Mouse (Mus musculus) limb, embryonic 10.5 days (tissue): ENCODE measurements around the gene Sh3bgrl3. TPM values are rescaled to one million over a fixed set of nuclear protein-coding genes. Genes with fewer than 3 reads are reported as not detected.

Experiments
- DNase-seq: peaks from one replicate; pipeline ENCODE4 v3.0.0-alpha.2; 2017; ENCODE audit warnings: low spot score
- H3K27ac ChIP-seq: fragments of 300-500 bp; sonication (generic); 2 replicates; pipeline ENCODE4 v1.5.1; 2016; ENCODE audit warnings: mild to moderate bottlenecking
- H3K27me3 ChIP-seq: fragments of 300-500 bp; sonication (generic); 2 replicates; pipeline ENCODE4 v1.6.1; 2016; ENCODE audit warnings: low read depth, mild to moderate bottlenecking; ENCODE audit not compliant: poor library complexity, severe bottlenecking
- H3K36me3 ChIP-seq: fragments of 300-500 bp; sonication (generic); 2 replicates; pipeline ENCODE4 v1.6.1; 2016; ENCODE audit warnings: mild to moderate bottlenecking, moderate library complexity
- H3K4me1 ChIP-seq: fragments of 300-500 bp; sonication (generic); 2 replicates; pipeline ENCODE4 v1.6.1; 2016
- H3K4me3 ChIP-seq: fragments of 300-500 bp; sonication (generic); 2 replicates; pipeline ENCODE4 v1.5.1; 2016; ENCODE audit warnings: mild to moderate bottlenecking, moderate library complexity
- H3K9me3 ChIP-seq: fragments of 300-500 bp; sonication (generic); replicated peaks from 2 replicates; pipeline ENCODE4 v1.6.1; 2016; ENCODE audit warnings: mild to moderate bottlenecking
- WGBS: fragments of 180-500 bp; shearing (Covaris S2); methylation state at CpG from one replicate; pipeline ENCODE4 v1.1.7; 2016; 5-methylcytosine and 5-hydroxymethylcytosine counted together
- polyA plus RNA-seq: library from polyadenylated mRNA; unstranded; fragments of >200 nt; fragmentation: Nextera tagmentation; extraction: Ambion mirVana; gene quantifications from 2 replicates; pipeline ENCODE4 v1.2.1, GENCODE M21; 2016

The Sh3bgrl3 gene
- polyA plus RNA-seq, 1 experiment from 2014 or later: 308 TPM

GRCm38 (mm10) chr4:134125383-134126060, 3.1 kb downstream of the Sh3bgrl3 start:
- H3K4me1 ChIP-seq: peaks cover 64% of the 10 kb centered on the region
- H3K4me3 ChIP-seq: no peak overlapping the region
- no peak overlapping the region for H3K27ac ChIP-seq
- H3K36me3 ChIP-seq: peaks cover 15% of the 10 kb centered on the region
- no peaks in the 10 kb centered on the region for H3K9me3 ChIP-seq
- 88% methylated on average over 15 of the region's 15 CpGs for WGBS
- H3K27me3 ChIP-seq: no peaks in the 10 kb centered on the region
- DNase-seq: no peak

- peaks cover 57% of the 10 kb centered on the region for H3K4me1 ChIP-seq
- 24% methylated on average over 17 of the region's 17 CpGs for WGBS
- DNase-seq: peak; percentile 74
- no peaks in the 10 kb centered on the region for H3K9me3 ChIP-seq
- 0 out of 2 replicates have a peak overlapping the region, but pooled peaks have one; percentile 33 for H3K27ac ChIP-seq
- no peak overlapping the region for H3K4me3 ChIP-seq
- peaks cover 12% of the 10 kb centered on the region; the same call in 1 of the 2 replicates for H3K36me3 ChIP-seq
- H3K27me3 ChIP-seq: no peaks in the 10 kb centered on the region
These were observed 4.7 kb downstream of the Sh3bgrl3 start for GRCm38 (mm10) chr4:134123680-134124551.

GRCm38 (mm10) chr4:134123147-134123546, 5.4 kb downstream of the Sh3bgrl3 start:
- peaks cover 57% of the 10 kb centered on the region for H3K4me1 ChIP-seq
- DNase-seq: no peak
- no peaks in the 10 kb centered on the region for H3K27me3 ChIP-seq
- no peaks in the 10 kb centered on the region for H3K9me3 ChIP-seq
- 95% methylated on average over 6 of the region's 6 CpGs for WGBS
- no peak overlapping the region for H3K27ac ChIP-seq
- H3K36me3 ChIP-seq: peaks cover 12% of the 10 kb centered on the region; the same call in 1 of the 2 replicates
- H3K4me3 ChIP-seq: no peak overlapping the region

GRCm38 (mm10) chr4:134122281-134122680, 6.3 kb downstream of the Sh3bgrl3 start:
- H3K36me3 ChIP-seq: peaks cover 12% of the 10 kb centered on the region; the same call in 1 of the 2 replicates
- no peaks in the 10 kb centered on the region for H3K9me3 ChIP-seq
- 40% methylated on average over 3 of the region's 3 CpGs for WGBS
- no peak overlapping the region for H3K4me3 ChIP-seq
- no peak overlapping the region for H3K27ac ChIP-seq
- no peaks in the 10 kb centered on the region for H3K27me3 ChIP-seq
- DNase-seq: no peak
- H3K4me1 ChIP-seq: peaks cover 53% of the 10 kb centered on the region

- Histone ChIP-seq H3K4me3 (no peak overlapping the region), H3K36me3 (peaks cover 7% of the 10 kb centered on the region; the same call in 1 of the 2 replicates), H3K27ac (0 out of 2 replicates have a peak overlapping the region, but pooled peaks have one; percentile 4), H3K27me3 (no peaks in the 10 kb centered on the region), H3K4me1 (peaks cover 46% of the 10 kb centered on the region), H3K9me3 (no peaks in the 10 kb centered on the region)
- 53% methylated on average over 4 of the region's 4 CpGs for WGBS
- DNase-seq: no peak
These were observed 7.0 kb downstream of the Sh3bgrl3 start for GRCm38 (mm10) chr4:134121571-134121970.

GRCm38 (mm10) chr4:134120916-134121315, 7.7 kb downstream of the Sh3bgrl3 start:
- H3K4me3 ChIP-seq: no peak overlapping the region
- no peak for DNase-seq
- H3K27ac ChIP-seq: 0 out of 2 replicates have a peak overlapping the region, but pooled peaks have one; percentile 4
- peaks cover 48% of the 10 kb centered on the region for H3K4me1 ChIP-seq
- no peaks in the 10 kb centered on the region for H3K27me3 ChIP-seq
- 89% methylated on average over 4 of the region's 4 CpGs for WGBS
- H3K9me3 ChIP-seq: no peaks in the 10 kb centered on the region
- 0 out of 2 replicates have a peak, but pooled peaks cover 2% of the 10 kb centered on the region for H3K36me3 ChIP-seq

- peaks cover 55% of the 10 kb centered on the region for H3K4me1 ChIP-seq
- no peaks in the 10 kb centered on the region for H3K27me3 ChIP-seq
- no peak for DNase-seq
- H3K27ac ChIP-seq: no peak overlapping the region
- no peaks in the 10 kb centered on the region for H3K36me3 ChIP-seq
- no peaks in the 10 kb centered on the region for H3K9me3 ChIP-seq
- H3K4me3 ChIP-seq: no peak overlapping the region
- WGBS: 80% methylated on average over 6 of the region's 6 CpGs
These were observed 8.3 kb downstream of the Sh3bgrl3 start for GRCm38 (mm10) chr4:134120192-134120805.

GRCm38 (mm10) chr4:134119644-134120043, 8.9 kb downstream of the Sh3bgrl3 start:
- 67% methylated on average over 9 of the region's 9 CpGs for WGBS
- Histone ChIP-seq H3K4me3 (no peak overlapping the region), H3K27ac (peak overlapping the region; percentile 62; the same call in 1 of the 2 replicates), H3K36me3 (no peaks in the 10 kb centered on the region), H3K27me3 (no peaks in the 10 kb centered on the region), H3K9me3 (no peaks in the 10 kb centered on the region), H3K4me1 (peaks cover 56% of the 10 kb centered on the region)
- DNase-seq: no peak

GRCm38 (mm10) chr4:134119042-134119441, 9.5 kb downstream of the Sh3bgrl3 start:
- DNase-seq: no peak
- Histone ChIP-seq H3K27me3 (no peaks in the 10 kb centered on the region), H3K4me1 (peaks cover 51% of the 10 kb centered on the region), H3K9me3 (no peaks in the 10 kb centered on the region), H3K27ac (peak overlapping the region; percentile 62), H3K36me3 (no peaks in the 10 kb centered on the region), H3K4me3 (no peak overlapping the region)
- WGBS: 69% methylated on average over 5 of the region's 5 CpGs

- Histone ChIP-seq H3K4me3 (no peak overlapping the region), H3K9me3 (no peaks in the 10 kb centered on the region), H3K36me3 (no peaks in the 10 kb centered on the region), H3K27ac (peak overlapping the region; percentile 62; the same call in 1 of the 2 replicates), H3K27me3 (no peaks in the 10 kb centered on the region), H3K4me1 (peaks cover 54% of the 10 kb centered on the region)
- no peak for DNase-seq
- 72% methylated on average over 14 of the region's 14 CpGs for WGBS
These were observed 10.3 kb downstream of the Sh3bgrl3 start for GRCm38 (mm10) chr4:134118126-134118800.

GRCm38 (mm10) chr4:134117012-134117411, 11.6 kb downstream of the Sh3bgrl3 start:
- Histone ChIP-seq H3K4me1 (peaks cover 56% of the 10 kb centered on the region), H3K27me3 (no peaks in the 10 kb centered on the region), H3K36me3 (no peaks in the 10 kb centered on the region), H3K4me3 (no peak overlapping the region), H3K27ac (no peak overlapping the region), H3K9me3 (no peaks in the 10 kb centered on the region)
- 86% methylated on average over 8 of the region's 8 CpGs for WGBS
- no peak for DNase-seq

GRCm38 (mm10) chr4:134116501-134116900, 12.1 kb downstream of the Sh3bgrl3 start:
- Histone ChIP-seq H3K9me3 (no peaks in the 10 kb centered on the region), H3K27ac (no peak overlapping the region), H3K4me1 (peaks cover 51% of the 10 kb centered on the region), H3K27me3 (no peaks in the 10 kb centered on the region), H3K36me3 (no peaks in the 10 kb centered on the region), H3K4me3 (no peak overlapping the region)
- WGBS: 82% methylated on average over 2 of the region's 2 CpGs
- DNase-seq: no peak
